Mouse (Mus musculus): Measurements from ENCODE around the gene Ndufs3. TPM values are rescaled to one million over a fixed set of nuclear protein-coding genes. Genes with fewer than 3 reads are reported as not detected.

Ndufs3 gene
- polyA plus RNA-seq, 1 experiment from 2014 or later: 190 TPM

GRCm38 (mm10) chr2:90932273-90932672 is 27.6 kb upstream of the Ndufs3 start:
- 82% methylated on average over 2 of the region's 2 CpGs for WGBS
- Histone ChIP-seq H3K4me1 (replicated peaks; ENCODE audit: control insufficient read depth, insufficient read depth, low read length) (no peaks in the 10 kb centered on the region), H3K36me3 (ENCODE audit: control insufficient read depth, insufficient read depth, low read length) (no peaks in the 10 kb centered on the region), H3K4me3 (ENCODE audit: low read depth, low read length) (no peak overlapping the region), H3K9me3 (ENCODE audit: control insufficient read depth, low read length) (no peaks in the 10 kb centered on the region), H3K4me2 (ENCODE audit: low read depth, low read length, severe bottlenecking) (no peak overlapping the region), H3K27ac (ENCODE audit: low read depth, low read length) (no peak overlapping the region), H3K27me3 (ENCODE audit: control insufficient read depth, insufficient read depth, low read length) (no peaks in the 10 kb centered on the region), H3K9ac (ENCODE audit: low read length) (no peak overlapping the region)
- ATAC-seq (replicated peaks; ENCODE audit: low FRiP score): no peak
- no peak for DNase-seq (ENCODE audit: low spot score)

GRCm38 (mm10) chr2:90931829-90932228 is 27.2 kb upstream of the Ndufs3 start:
- ATAC-seq (replicated peaks; ENCODE audit: low FRiP score) (no peak), DNase-seq (ENCODE audit: low spot score) (no peak)
- no peaks in the 10 kb centered on the region for H3K27me3 ChIP-seq (ENCODE audit: control insufficient read depth, insufficient read depth, low read length)
- no peak overlapping the region for H3K27ac ChIP-seq (ENCODE audit: low read depth, low read length)
- no peak overlapping the region for H3K4me2 ChIP-seq (ENCODE audit: low read depth, low read length, severe bottlenecking)
- no peaks in the 10 kb centered on the region for H3K36me3 ChIP-seq (ENCODE audit: control insufficient read depth, insufficient read depth, low read length)
- no peaks in the 10 kb centered on the region for H3K4me1 ChIP-seq (replicated peaks; ENCODE audit: control insufficient read depth, insufficient read depth, low read length)
- no peak overlapping the region for H3K4me3 ChIP-seq (ENCODE audit: low read depth, low read length)
- H3K9ac ChIP-seq (ENCODE audit: low read length): no peak overlapping the region
- H3K9me3 ChIP-seq (ENCODE audit: control insufficient read depth, low read length): no peaks in the 10 kb centered on the region
- 91% methylated on average over 8 of the region's 8 CpGs for WGBS

GRCm38 (mm10) chr2:90928566-90928965 is 23.9 kb upstream of the Ndufs3 start:
- no peak overlapping the region for H3K4me2 ChIP-seq (ENCODE audit: low read depth, low read length, severe bottlenecking)
- DNase-seq (ENCODE audit: low spot score) (no peak), ATAC-seq (replicated peaks; ENCODE audit: low FRiP score) (no peak)
- H3K9me3 ChIP-seq (ENCODE audit: control insufficient read depth, low read length): no peaks in the 10 kb centered on the region
- no peaks in the 10 kb centered on the region for H3K4me1 ChIP-seq (replicated peaks; ENCODE audit: control insufficient read depth, insufficient read depth, low read length)
- WGBS: 88% methylated on average over 13 of the region's 13 CpGs
- H3K9ac ChIP-seq (ENCODE audit: low read length): no peak overlapping the region
- no peak overlapping the region for H3K4me3 ChIP-seq (ENCODE audit: low read depth, low read length)
- no peak overlapping the region for H3K27ac ChIP-seq (ENCODE audit: low read depth, low read length)
- H3K36me3 ChIP-seq (ENCODE audit: control insufficient read depth, insufficient read depth, low read length): no peaks in the 10 kb centered on the region
- H3K27me3 ChIP-seq (ENCODE audit: control insufficient read depth, insufficient read depth, low read length): no peaks in the 10 kb centered on the region

- 99% methylated on average over 2 of the region's 2 CpGs for WGBS
- Histone ChIP-seq H3K9ac (ENCODE audit: low read length) (no peak overlapping the region), H3K36me3 (ENCODE audit: control insufficient read depth, insufficient read depth, low read length) (no peaks in the 10 kb centered on the region), H3K4me2 (ENCODE audit: low read depth, low read length, severe bottlenecking) (no peak overlapping the region), H3K4me3 (ENCODE audit: low read depth, low read length) (no peak overlapping the region), H3K9me3 (ENCODE audit: control insufficient read depth, low read length) (no peaks in the 10 kb centered on the region), H3K27ac (ENCODE audit: low read depth, low read length) (no peak overlapping the region), H3K4me1 (replicated peaks; ENCODE audit: control insufficient read depth, insufficient read depth, low read length) (peaks cover 2% of the 10 kb centered on the region; the same call in 1 of the 2 replicates), H3K27me3 (ENCODE audit: control insufficient read depth, insufficient read depth, low read length) (no peaks in the 10 kb centered on the region)
- DNase-seq (ENCODE audit: low spot score) (no peak), ATAC-seq (replicated peaks; ENCODE audit: low FRiP score) (no peak)
These were observed 18.0 kb upstream of the Ndufs3 start for GRCm38 (mm10) chr2:90922636-90923035.

- DNase-seq (ENCODE audit: low spot score) (no peak), ATAC-seq (replicated peaks; ENCODE audit: low FRiP score) (no peak)
- H3K9ac ChIP-seq (ENCODE audit: low read length): no peak overlapping the region
- no peaks in the 10 kb centered on the region for H3K9me3 ChIP-seq (ENCODE audit: control insufficient read depth, low read length)
- no peak overlapping the region for H3K4me3 ChIP-seq (ENCODE audit: low read depth, low read length)
- peaks cover 2% of the 10 kb centered on the region; the same call in 1 of the 2 replicates for H3K4me1 ChIP-seq (replicated peaks; ENCODE audit: control insufficient read depth, insufficient read depth, low read length)
- WGBS: 85% methylated on average over 1 of the region's 1 CpGs
- H3K4me2 ChIP-seq (ENCODE audit: low read depth, low read length, severe bottlenecking): no peak overlapping the region
- no peaks in the 10 kb centered on the region for H3K36me3 ChIP-seq (ENCODE audit: control insufficient read depth, insufficient read depth, low read length)
- H3K27me3 ChIP-seq (ENCODE audit: control insufficient read depth, insufficient read depth, low read length): no peaks in the 10 kb centered on the region
- H3K27ac ChIP-seq (ENCODE audit: low read depth, low read length): no peak overlapping the region
These were observed 16.6 kb upstream of the Ndufs3 start for GRCm38 (mm10) chr2:90921178-90921577.

- Histone ChIP-seq H3K27ac (ENCODE audit: low read depth, low read length) (peak overlapping the region; percentile 55), H3K4me1 (replicated peaks; ENCODE audit: control insufficient read depth, insufficient read depth, low read length) (peaks cover 2% of the 10 kb centered on the region; the same call in 1 of the 2 replicates), H3K4me3 (ENCODE audit: low read depth, low read length) (peak overlapping the region; percentile 60), H3K36me3 (ENCODE audit: control insufficient read depth, insufficient read depth, low read length) (no peaks in the 10 kb centered on the region; the same call in 1 of the 2 replicates), H3K9me3 (ENCODE audit: control insufficient read depth, low read length) (no peaks in the 10 kb centered on the region), H3K27me3 (ENCODE audit: control insufficient read depth, insufficient read depth, low read length) (no peaks in the 10 kb centered on the region), H3K9ac (ENCODE audit: low read length) (peak overlapping the region; percentile 96), H3K4me2 (ENCODE audit: low read depth, low read length, severe bottlenecking) (peak overlapping the region; percentile 70)
- WGBS: 14% methylated on average over 15 of the region's 16 CpGs
- DNase-seq (ENCODE audit: low spot score) (no peak), ATAC-seq (replicated peaks; ENCODE audit: low FRiP score) (no peak; the same call in none of the 2 replicates)
These were observed 13.5 kb upstream of the Ndufs3 start for GRCm38 (mm10) chr2:90917999-90918698.

- Histone ChIP-seq H3K27me3 (ENCODE audit: control insufficient read depth, insufficient read depth, low read length) (no peaks in the 10 kb centered on the region), H3K9ac (ENCODE audit: low read length) (peak overlapping the region; percentile 96), H3K9me3 (ENCODE audit: control insufficient read depth, low read length) (no peaks in the 10 kb centered on the region), H3K4me2 (ENCODE audit: low read depth, low read length, severe bottlenecking) (peak overlapping the region; percentile 70), H3K4me1 (replicated peaks; ENCODE audit: control insufficient read depth, insufficient read depth, low read length) (peaks cover 2% of the 10 kb centered on the region; the same call in 1 of the 2 replicates), H3K4me3 (ENCODE audit: low read depth, low read length) (peak overlapping the region; percentile 60), H3K36me3 (ENCODE audit: control insufficient read depth, insufficient read depth, low read length) (no peaks in the 10 kb centered on the region; the same call in 1 of the 2 replicates), H3K27ac (ENCODE audit: low read depth, low read length) (peak overlapping the region; percentile 55)
- WGBS: under 1% methylated on average over 69 of the region's 73 CpGs
- ATAC-seq (replicated peaks; ENCODE audit: low FRiP score) (peak; percentile 88), DNase-seq (ENCODE audit: low spot score) (peak; percentile 86)
These were observed 12.8 kb upstream of the Ndufs3 start for GRCm38 (mm10) chr2:90917233-90917998.

- peak overlapping the region; percentile 55; the same call in 1 of the 2 replicates for H3K27ac ChIP-seq (ENCODE audit: low read depth, low read length)
- ATAC-seq (replicated peaks; ENCODE audit: low FRiP score) (peak; percentile 6; the same call in 1 of the 2 replicates), DNase-seq (ENCODE audit: low spot score) (no peak)
- no peaks in the 10 kb centered on the region for H3K27me3 ChIP-seq (ENCODE audit: control insufficient read depth, insufficient read depth, low read length)
- no peaks in the 10 kb centered on the region; the same call in 1 of the 2 replicates for H3K36me3 ChIP-seq (ENCODE audit: control insufficient read depth, insufficient read depth, low read length)
- peaks cover 2% of the 10 kb centered on the region; the same call in 1 of the 2 replicates for H3K4me1 ChIP-seq (replicated peaks; ENCODE audit: control insufficient read depth, insufficient read depth, low read length)
- 28% methylated on average over 7 of the region's 7 CpGs for WGBS
- no peaks in the 10 kb centered on the region for H3K9me3 ChIP-seq (ENCODE audit: control insufficient read depth, low read length)
- H3K4me2 ChIP-seq (ENCODE audit: low read depth, low read length, severe bottlenecking): peak overlapping the region; percentile 70
- peak overlapping the region; percentile 96 for H3K9ac ChIP-seq (ENCODE audit: low read length)
- peak overlapping the region; percentile 60 for H3K4me3 ChIP-seq (ENCODE audit: low read depth, low read length)
These were observed 12.1 kb upstream of the Ndufs3 start for GRCm38 (mm10) chr2:90916560-90917232.

Data from forebrain, embryonic 11.5 days (tissue).